Mouse (Mus musculus): ENCODE results near the gene Arhgap24. TPM values are rescaled to one million over a fixed set of nuclear protein-coding genes. Genes with fewer than 3 reads are reported as not detected.

Gene Arhgap24
- total and polyA plus RNA-seq, 3 experiments: 34.7 to 51.6 (median 47.9) TPM

- dilution Hi-C loops (cut with MboI; ENCODE audit: extremely low pct_ligation_motif_present, extremely low pct_unique_long_range_greater_than_20kb, low sequenced_read_pairs): no loop called here
- Histone ChIP-seq H3K4me3 (replicated peaks in 1 of 3; ENCODE audit: low read depth in 2 of 3, low read length in 2 of 3, poor library complexity in 1 of 3) (no peak overlapping the region), H3K9ac (ENCODE audit: insufficient read depth, low read depth) (no peak overlapping the region), H3K27ac (ENCODE audit: insufficient read depth, low read depth) (no peak overlapping the region; the same call in 1 of the 2 replicates), H3K27me3 (replicated peaks) (no peaks in the 10 kb centered on the region), H3K9me3 (replicated peaks; ENCODE audit: low read length) (no peaks in the 10 kb centered on the region), H3K4me1 (ENCODE audit: control insufficient read depth in 1 of 2, insufficient read depth in 2 of 2) (peaks cover 16 to 50% of the 10 kb centered on the region in 2 experiments; a peak in 3 of 4 replicates), H3K4me2 (ENCODE audit: insufficient read depth, low read depth, poor library complexity, severe bottlenecking) (peak overlapping the region; percentile 60), H3K79me2 (replicated peaks; ENCODE audit: control insufficient read depth, extremely low read depth, insufficient read depth, poor library complexity, severe bottlenecking) (no peaks in the 10 kb centered on the region), H3K36me3 (replicated peaks in 1 of 2; ENCODE audit: control insufficient read depth in 1 of 2, insufficient read depth in 1 of 2, low read length in 1 of 2) (peaks cover 0 to 57% of the 10 kb centered on the region in 2 experiments)
- in situ Hi-C loops (cut with MboI; ENCODE audit: low pct_ligation_motif_present, low pct_unique_long_range_greater_than_20kb, low sequenced_read_pairs): no loop called here
- TF ChIP-seq MXI1 (IDR thresholded peaks at IDR 0.05; ENCODE audit: low read depth, low read length): no peak
- TF ChIP-seq UBTF (IDR thresholded peaks at IDR 0.05; ENCODE audit: low read depth, low read length): no peak
- 0 out of 2 replicates have a peak, but pooled peaks have one; percentile 6 for TF ChIP-seq SIN3A (IDR thresholded peaks at IDR 0.05; ENCODE audit: low read length)
- TF ChIP-seq ZNF384 (IDR thresholded peaks at IDR 0.05; ENCODE audit: low read depth, low read length): no peak
- peak; percentile 11; the same call in 1 of the 2 replicates for TF ChIP-seq MEF2A (IDR thresholded peaks at IDR 0.05; ENCODE audit: borderline replicate concordance, low read depth, low read length)
- TF ChIP-seq BHLHE40 (IDR thresholded peaks at IDR 0.05; ENCODE audit: low read depth, low read length): 0 out of 2 replicates have a peak, but pooled peaks have one; percentile 15
- TF ChIP-seq MYC (IDR thresholded peaks at IDR 0.05; ENCODE audit: low read depth, low read length): 0 out of 2 replicates have a peak, but pooled peaks have one; percentile 20
- TF ChIP-seq IRF4 (IDR thresholded peaks at IDR 0.05; ENCODE audit: low read depth, low read length): no peak
- peak; percentile 64 for DNase-seq (ENCODE audit: extremely low read depth)
Measured at GRCm38 (mm10) chr5:102778253-102778652, 297.1 kb downstream of the Arhgap24 start.

GRCm38 (mm10) chr5:102783585-102783984, 302.4 kb downstream of the Arhgap24 start:
- Histone ChIP-seq H3K27ac (ENCODE audit: insufficient read depth, low read depth) (no peak overlapping the region), H3K36me3 (replicated peaks in 1 of 2; ENCODE audit: control insufficient read depth in 1 of 2, insufficient read depth in 1 of 2, low read length in 1 of 2) (peaks cover 0 to 50% of the 10 kb centered on the region in 2 experiments), H3K9me3 (replicated peaks; ENCODE audit: low read length) (no peaks in the 10 kb centered on the region), H3K4me3 (replicated peaks in 1 of 3; ENCODE audit: low read depth in 2 of 3, low read length in 2 of 3, poor library complexity in 1 of 3) (no peak overlapping the region), H3K79me2 (replicated peaks; ENCODE audit: control insufficient read depth, extremely low read depth, insufficient read depth, poor library complexity, severe bottlenecking) (no peaks in the 10 kb centered on the region), H3K4me2 (ENCODE audit: insufficient read depth, low read depth, poor library complexity, severe bottlenecking) (no peak overlapping the region), H3K4me1 (ENCODE audit: control insufficient read depth in 1 of 2, insufficient read depth in 2 of 2) (peaks cover 3 to 26% of the 10 kb centered on the region in 2 experiments; a peak in 3 of 4 replicates), H3K9ac (ENCODE audit: insufficient read depth, low read depth) (no peak overlapping the region), H3K27me3 (replicated peaks) (no peaks in the 10 kb centered on the region)
- TF ChIP-seq MEF2A (IDR thresholded peaks at IDR 0.05; ENCODE audit: borderline replicate concordance, low read depth, low read length): no peak
- TF ChIP-seq POLR2AphosphoS2 (IDR thresholded peaks at IDR 0.05; ENCODE audit: low read depth, low read length): no peak
- in situ Hi-C loops (cut with MboI; ENCODE audit: low pct_ligation_motif_present, low pct_unique_long_range_greater_than_20kb, low sequenced_read_pairs): no loop called here
- no peak for DNase-seq (ENCODE audit: extremely low read depth)
- dilution Hi-C loops (cut with MboI; ENCODE audit: extremely low pct_ligation_motif_present, extremely low pct_unique_long_range_greater_than_20kb, low sequenced_read_pairs): no loop called here

GRCm38 (mm10) chr5:102786123-102786522, 304.9 kb downstream of the Arhgap24 start:
- Histone ChIP-seq H3K9ac (ENCODE audit: insufficient read depth, low read depth) (no peak overlapping the region), H3K36me3 (replicated peaks in 1 of 2; ENCODE audit: control insufficient read depth in 1 of 2, insufficient read depth in 1 of 2, low read length in 1 of 2) (peaks cover 0 to 44% of the 10 kb centered on the region in 2 experiments), H3K27ac (ENCODE audit: insufficient read depth, low read depth) (no peak overlapping the region), H3K4me2 (ENCODE audit: insufficient read depth, low read depth, poor library complexity, severe bottlenecking) (no peak overlapping the region), H3K27me3 (replicated peaks) (no peaks in the 10 kb centered on the region), H3K79me2 (replicated peaks; ENCODE audit: control insufficient read depth, extremely low read depth, insufficient read depth, poor library complexity, severe bottlenecking) (no peaks in the 10 kb centered on the region), H3K9me3 (replicated peaks; ENCODE audit: low read length) (no peaks in the 10 kb centered on the region), H3K4me3 (replicated peaks in 1 of 3; ENCODE audit: low read depth in 2 of 3, low read length in 2 of 3, poor library complexity in 1 of 3) (no peak overlapping the region), H3K4me1 (ENCODE audit: control insufficient read depth in 1 of 2, insufficient read depth in 2 of 2) (peaks cover 3 to 22% of the 10 kb centered on the region in 2 experiments; a peak in 2 of 4 replicates)
- TF ChIP-seq RCOR1 (conservative IDR thresholded peaks at IDR 0.05; ENCODE audit: low read depth, low read length): no peak
- no peak for TF ChIP-seq NELFE (IDR thresholded peaks at IDR 0.05; ENCODE audit: low read depth, low read length)
- TF ChIP-seq SMC3 (IDR thresholded peaks at IDR 0.05; ENCODE audit: low read depth, low read length): no peak
- no peak for TF ChIP-seq MAX (IDR thresholded peaks at IDR 0.05; ENCODE audit: low read length)
- no peak for TF ChIP-seq GABPA (IDR thresholded peaks at IDR 0.05; ENCODE audit: insufficient replicate concordance, low read depth, low read length)
- TF ChIP-seq MYC (IDR thresholded peaks at IDR 0.05; ENCODE audit: low read depth, low read length): no peak
- TF ChIP-seq MAFK (IDR thresholded peaks at IDR 0.05; ENCODE audit: insufficient replicate concordance, low read length): no peak
- no peak for TF ChIP-seq CHD2 (IDR thresholded peaks at IDR 0.05; ENCODE audit: low read length)
- no peak for TF ChIP-seq CTCF (conservative IDR thresholded peaks at IDR 0.05 in 1 of 2, IDR thresholded peaks at IDR 0.05 in 1 of 2; ENCODE audit: low read depth in 2 of 2, low read length in 2 of 2)
- no peak for TF ChIP-seq EP300 (IDR thresholded peaks at IDR 0.05; ENCODE audit: low read length)
- no peak for TF ChIP-seq BHLHE40 (IDR thresholded peaks at IDR 0.05; ENCODE audit: low read depth, low read length)
- TF ChIP-seq ELF1 (IDR thresholded peaks at IDR 0.05; ENCODE audit: low read depth, low read length): no peak
- no peak for TF ChIP-seq POLR2AphosphoS2 (IDR thresholded peaks at IDR 0.05; ENCODE audit: low read depth, low read length)
- TF ChIP-seq PAX5 (IDR thresholded peaks at IDR 0.05; ENCODE audit: low read length): no peak
- no peak for TF ChIP-seq JUND (conservative IDR thresholded peaks at IDR 0.05; ENCODE audit: low read depth, low read length)
- no peak for TF ChIP-seq NRF1 (IDR thresholded peaks at IDR 0.05; ENCODE audit: low read depth, low read length)
- TF ChIP-seq USF1 (IDR thresholded peaks at IDR 0.05; ENCODE audit: low read depth, low read length): no peak
- TF ChIP-seq TCF12 (IDR thresholded peaks at IDR 0.05; ENCODE audit: low read depth, low read length): no peak
- DNase-seq (ENCODE audit: extremely low read depth): no peak
- dilution Hi-C loops (cut with MboI; ENCODE audit: extremely low pct_ligation_motif_present, extremely low pct_unique_long_range_greater_than_20kb, low sequenced_read_pairs) (no loop called here), in situ Hi-C loops (cut with MboI; ENCODE audit: low pct_ligation_motif_present, low pct_unique_long_range_greater_than_20kb, low sequenced_read_pairs) (no loop called here)
